Mouse (Mus musculus): ENCODE measurements at regions not wholly inside any gene's neighbourhood (a gene's known extent, or its start where the extent isn't known, plus 50 kb on each side); places are given as distances from the start of the nearest gene placed in this dataset.
"Not testable (repeated sequence)": the region's sequence is repeated elsewhere in the genome, so short reads cannot be mapped to it uniquely, and the experiment has no call there.

DNA sequence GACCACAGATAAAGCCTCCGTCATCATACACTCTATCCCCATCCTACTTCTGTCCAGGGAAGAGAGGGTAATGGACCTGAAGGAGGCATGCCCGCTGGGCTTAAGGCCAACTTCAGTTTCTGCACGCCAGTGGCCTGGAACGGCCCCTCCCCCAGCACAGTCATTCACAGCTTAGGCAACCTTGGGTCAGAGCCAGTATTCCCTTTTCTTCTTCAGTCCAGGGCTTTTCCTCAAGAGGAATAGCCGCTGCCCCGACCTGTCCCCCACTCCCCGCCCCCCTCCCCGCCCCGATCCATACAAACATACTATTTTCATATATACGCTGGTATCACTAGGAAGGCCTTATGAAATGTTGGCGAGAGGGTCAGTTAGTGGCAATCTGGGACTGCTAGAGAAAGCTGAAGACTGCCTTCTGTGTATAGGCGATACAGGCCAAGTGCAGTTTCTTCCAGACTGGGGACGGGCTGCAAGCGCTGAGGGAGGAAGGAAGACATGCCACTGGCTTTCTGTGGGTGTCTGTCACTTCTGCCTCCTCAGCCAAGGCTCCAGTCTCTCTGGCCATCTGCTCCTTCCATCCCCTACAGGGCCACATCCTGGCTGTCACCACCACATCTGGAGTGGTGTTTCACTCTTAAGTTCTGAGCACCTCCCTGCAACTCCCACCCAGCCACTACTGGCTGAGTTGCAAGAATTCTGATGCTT is 113.5 kb upstream of the Lemd2 start:
- DNase-seq: no peak

- DNase-seq: no peak
Observed at GRCm38 (mm10) chr17:27316711-27317575, 112.7 kb upstream of the Lemd2 start.

DNA sequence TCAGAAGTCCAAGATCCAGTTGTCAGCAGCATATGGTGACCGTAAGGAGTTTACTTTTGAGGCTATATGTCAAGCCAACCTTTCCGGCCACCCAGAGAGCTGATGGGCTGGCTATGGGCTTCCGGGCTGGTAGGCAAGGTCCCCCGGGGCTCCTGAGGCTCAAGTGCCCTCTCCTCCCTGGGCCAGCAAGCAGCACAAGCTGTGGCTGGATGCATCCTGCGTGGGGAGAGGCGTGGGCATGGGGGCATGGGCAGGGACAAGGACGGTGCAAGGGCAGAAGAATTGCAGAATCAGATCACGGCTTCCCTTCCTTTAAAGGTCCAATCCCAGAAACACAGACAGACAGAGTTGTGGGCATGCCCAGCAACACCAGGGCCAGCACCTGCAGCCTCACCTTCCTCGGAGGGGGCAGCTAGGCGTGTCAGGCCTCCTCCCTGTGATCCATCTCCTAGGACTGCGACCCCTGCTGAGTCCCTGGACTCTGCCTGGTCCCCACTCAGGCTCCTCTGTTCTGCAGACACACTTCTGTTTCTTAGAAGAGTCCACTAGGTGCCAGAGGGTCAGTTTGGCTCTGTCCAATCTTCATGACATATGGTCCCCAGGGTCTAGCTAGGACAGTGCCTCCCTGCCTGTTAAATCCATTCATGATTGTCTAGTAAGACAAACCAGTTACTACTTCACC is 111.8 kb upstream of the Lemd2 start:
- DNase-seq: no peak

DNA sequence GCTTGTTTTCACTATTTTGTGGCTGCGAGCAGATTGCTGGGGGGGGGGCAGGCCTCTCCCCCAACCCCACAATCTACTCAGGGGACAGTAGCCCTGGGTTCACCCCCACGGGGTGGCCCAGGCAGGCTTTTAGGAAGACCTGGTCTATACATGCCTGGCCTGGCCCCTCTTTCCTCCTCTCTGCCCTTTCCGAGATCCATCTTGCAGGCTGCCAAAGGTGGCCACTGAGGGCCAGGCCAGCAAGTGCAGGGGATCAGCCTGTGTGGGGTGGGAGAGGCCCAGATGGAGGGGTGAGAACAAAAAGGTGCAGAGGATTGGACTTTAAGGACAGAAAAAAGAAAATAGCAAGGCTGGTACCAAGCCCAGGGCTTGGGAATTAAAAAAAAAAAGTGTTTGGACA is 111.2 kb upstream of the Lemd2 start:
- DNase-seq: no peak

DNA sequence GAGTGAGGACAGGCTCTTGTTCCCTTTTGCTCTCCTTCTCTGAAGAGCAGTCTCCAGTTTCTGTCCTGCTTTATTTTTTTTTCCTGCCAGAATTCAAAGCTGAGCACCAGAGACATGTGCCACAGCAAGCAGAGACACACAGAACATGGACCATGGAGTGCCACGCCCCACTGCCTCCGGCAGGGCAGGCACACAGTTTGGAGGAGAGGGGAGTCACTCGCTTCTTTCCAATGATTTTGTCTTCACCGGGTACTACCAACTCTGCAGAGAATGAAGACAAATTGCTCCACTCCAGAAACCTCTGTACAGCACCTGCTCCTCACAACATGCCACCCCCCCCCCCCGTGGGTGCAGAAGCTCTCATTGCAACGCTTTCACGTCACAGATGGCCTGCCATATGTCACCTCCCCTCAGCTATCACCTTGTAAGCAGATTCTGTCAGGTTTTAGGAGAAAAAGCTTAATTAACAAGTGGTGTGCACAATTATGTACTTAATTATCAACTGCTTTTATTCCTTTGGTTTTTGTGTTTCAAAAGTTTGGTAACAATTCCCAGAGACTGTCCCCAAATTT is 110.6 kb upstream of the Lemd2 start:
- no peak for DNase-seq

- DNase-seq: peak; percentile 36
Observed at GRCm38 (mm10) chr17:27308933-27309332, 104.7 kb upstream of the Lemd2 start.

GRCm38 (mm10) chr17:27304842-27305241 is 100.6 kb upstream of the Lemd2 start:
- no peak for DNase-seq

GRCm38 (mm10) chr17:27303633-27304479 is 99.6 kb upstream of the Lemd2 start:
- no peak for DNase-seq

DNA sequence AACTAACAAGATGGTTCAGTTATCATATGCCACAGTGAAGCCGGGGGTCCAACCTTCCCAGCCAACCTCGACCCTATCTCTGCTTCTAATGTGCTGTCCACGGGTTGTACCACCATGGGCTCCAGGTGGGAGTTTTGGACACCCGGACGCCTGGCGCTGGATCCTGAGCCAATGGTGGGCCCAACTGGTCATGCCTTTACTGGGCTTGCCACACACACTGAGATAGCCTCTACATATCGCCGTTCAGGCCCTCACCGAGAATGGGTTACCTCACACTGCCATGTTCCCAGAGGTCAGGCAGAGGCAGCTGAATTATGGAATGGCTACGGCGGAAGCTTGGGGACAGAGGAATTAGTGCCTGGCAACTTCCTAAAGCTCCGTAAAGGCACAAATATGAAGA is 98.8 kb upstream of the Lemd2 start:
- DNase-seq: no peak

- DNase-seq: no peak
Observed at GRCm38 (mm10) chr17:27301376-27301775, 97.1 kb upstream of the Lemd2 start.

DNA sequence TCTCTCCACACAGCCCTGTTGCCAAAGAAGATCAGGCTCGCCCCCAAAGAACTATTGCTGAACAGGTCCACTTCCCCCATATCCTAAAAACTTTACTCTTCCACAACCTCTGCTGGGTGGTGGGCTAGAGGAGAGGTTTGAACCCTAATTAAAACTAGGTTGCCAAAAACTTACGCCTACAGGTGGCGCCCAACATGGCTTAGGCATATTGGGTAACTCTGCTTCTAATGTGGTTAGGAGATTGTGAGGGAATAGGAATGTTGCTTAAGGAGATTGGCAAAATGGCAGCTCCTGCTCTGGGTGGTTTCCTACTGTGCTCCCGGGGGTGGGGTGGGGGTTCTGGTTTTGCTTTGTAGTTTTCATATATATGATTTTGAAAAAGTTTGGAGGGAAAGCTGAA is 95.0 kb upstream of the Lemd2 start:
- DNase-seq: no peak

- no peak for DNase-seq
Observed at GRCm38 (mm10) chr17:27298351-27298750, 94.1 kb upstream of the Lemd2 start.

DNA sequence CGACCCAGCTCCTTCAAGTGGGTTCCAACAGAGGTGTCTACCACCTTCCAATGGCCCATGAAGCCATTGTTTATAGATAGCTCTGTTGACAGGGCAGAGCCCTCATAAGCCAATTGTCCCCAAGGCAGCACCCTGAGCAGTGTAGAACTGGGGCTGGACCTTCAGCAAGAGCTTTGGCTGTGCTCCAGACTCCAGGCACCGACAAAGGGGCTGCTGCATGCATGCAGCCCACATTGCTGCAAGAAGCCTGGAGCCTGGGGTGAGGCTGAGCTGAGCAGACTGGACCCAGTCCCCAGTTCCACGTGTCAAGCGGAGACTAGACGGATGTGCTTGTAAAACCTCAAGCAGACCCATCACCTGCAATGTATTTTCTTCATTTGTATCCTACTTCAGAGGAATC is 91.9 kb upstream of the Lemd2 start:
- DNase-seq: no peak

DNA sequence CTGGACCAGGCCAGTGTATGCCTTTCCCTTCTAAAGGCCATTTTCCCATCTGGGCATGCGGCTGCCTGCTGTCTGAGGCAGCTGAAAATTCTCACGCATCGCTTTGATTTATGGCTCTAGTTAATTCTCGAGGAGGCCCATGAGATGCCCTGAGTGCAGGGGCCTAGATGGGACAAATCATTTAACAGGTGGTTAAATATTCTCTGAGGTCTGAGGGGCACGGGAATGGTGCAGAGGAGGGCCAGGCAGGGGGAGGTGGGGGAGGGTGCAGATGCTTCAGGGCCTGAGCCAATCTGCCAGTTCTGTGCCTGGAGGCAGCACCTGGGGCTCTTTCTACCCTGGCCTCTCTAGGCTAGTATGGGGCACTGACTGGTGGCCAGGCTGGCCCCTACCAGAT is 89.9 kb upstream of the Lemd2 start:
- DNase-seq: no peak

GRCm38 (mm10) chr17:27293586-27294207 is 89.4 kb upstream of the Lemd2 start:
- no peak for DNase-seq

GRCm38 (mm10) chr17:27291673-27292072 is 87.4 kb upstream of the Lemd2 start:
- no peak for DNase-seq

GRCm38 (mm10) chr17:27291176-27291575 is 86.9 kb upstream of the Lemd2 start:
- no peak for DNase-seq

GRCm38 (mm10) chr17:27290311-27290710 is 86.0 kb upstream of the Lemd2 start:
- DNase-seq: no peak

DNA sequence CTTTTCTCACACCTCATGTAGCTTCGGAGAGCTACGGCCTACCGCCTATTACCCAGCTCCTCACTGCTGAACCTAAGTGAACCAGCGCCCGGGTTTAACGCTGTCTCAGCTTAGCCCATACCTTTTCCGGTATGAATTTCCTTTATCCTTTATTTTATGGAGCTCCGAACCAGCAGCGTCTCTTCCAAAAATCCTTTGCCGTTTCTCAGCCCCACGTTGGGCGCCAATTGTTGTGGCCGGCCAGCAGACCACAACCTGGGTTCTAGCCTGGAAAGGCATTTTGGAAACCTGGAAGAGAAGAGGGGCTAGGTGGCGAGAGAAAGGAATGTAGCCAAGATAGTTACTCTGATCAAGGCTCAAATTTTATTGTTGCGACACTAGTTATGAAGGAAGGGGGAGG is 85.5 kb upstream of the Lemd2 start:
- not testable (repeated sequence) for DNase-seq

DNA sequence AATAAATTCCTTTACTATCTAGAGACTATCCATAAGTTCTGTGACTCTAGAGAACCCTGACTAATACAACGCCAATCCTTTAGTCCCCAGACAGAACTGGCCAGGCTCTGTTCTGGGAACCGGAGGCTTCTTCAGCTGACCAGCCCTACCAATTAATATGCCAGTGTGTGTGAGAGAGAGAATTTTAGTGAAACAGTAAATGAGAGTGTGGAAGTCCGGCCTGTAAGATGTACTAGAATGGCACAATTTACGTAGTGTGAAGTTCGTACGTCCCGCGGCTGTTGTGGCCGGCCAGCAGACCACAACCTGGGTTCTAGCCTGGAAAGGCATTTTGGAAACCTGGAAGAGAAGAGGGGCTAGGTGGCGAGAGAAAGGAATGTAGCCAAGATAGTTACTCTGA is 83.7 kb upstream of the Lemd2 start:
- DNase-seq: not testable (repeated sequence)

DNA sequence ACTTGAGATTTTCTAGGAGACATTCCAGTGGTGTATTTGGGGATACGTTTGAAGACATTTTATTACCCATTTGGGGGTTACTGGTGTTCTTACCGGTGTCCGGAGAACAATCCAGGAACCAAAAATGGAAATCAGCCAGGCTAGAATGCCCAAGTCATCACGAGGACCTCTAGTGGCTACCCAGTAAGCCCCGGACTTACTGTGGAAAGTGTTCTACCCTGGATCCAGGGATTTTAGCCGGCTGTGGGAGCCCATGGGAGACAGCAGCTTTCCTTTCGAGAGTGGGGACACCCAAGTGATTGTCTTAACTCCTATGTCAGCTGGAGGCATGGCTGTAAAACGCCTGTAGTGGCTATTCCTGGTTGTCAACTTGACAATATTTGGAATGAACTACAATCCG is 77.0 kb upstream of the Lemd2 start:
- no peak for DNase-seq
